Mouse (Mus musculus): ENCODE data around the gene Npas2. TPM values are rescaled to one million over a fixed set of nuclear protein-coding genes. Genes with fewer than 3 reads are reported as not detected.

The Npas2 gene
- total and polyA plus RNA-seq, 3 experiments, result not detected

DNA sequence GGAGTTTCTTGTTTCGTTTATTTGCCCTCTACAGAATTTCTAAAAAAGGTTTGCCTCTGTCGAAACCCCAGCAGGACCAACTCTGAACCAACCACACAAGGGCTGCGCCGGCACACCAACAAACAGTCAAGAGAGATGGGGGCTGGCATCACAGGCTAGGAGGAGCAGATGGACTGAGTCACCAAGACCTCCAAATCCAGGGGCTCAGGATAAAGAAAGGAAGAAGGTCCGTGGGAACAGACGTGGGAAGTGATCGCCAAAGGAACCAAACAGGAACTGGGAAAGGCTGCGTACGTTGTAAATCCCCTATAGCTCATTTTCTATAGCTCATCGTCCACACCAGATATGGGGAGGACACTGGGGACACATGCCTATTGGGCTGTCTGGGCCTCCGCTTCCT, 13.7 kb upstream of the Npas2 start:
- H3K4me1 ChIP-seq (ENCODE audit: control insufficient read depth in 1 of 2, insufficient read depth in 2 of 2, low read length in 2 of 2), result no peaks in the 10 kb centered on the region
- no peaks in the 10 kb centered on the region for H3K27me3 ChIP-seq (ENCODE audit: control insufficient read depth in 1 of 2, insufficient read depth in 2 of 2, low read length in 2 of 2)
- no peak for TF ChIP-seq SMC3 (IDR thresholded peaks at IDR 0.05; ENCODE audit: low read depth, low read length)
- no peak for TF ChIP-seq TAL1 (IDR thresholded peaks at IDR 0.05; ENCODE audit: low read length)
- TF ChIP-seq GABPA (IDR thresholded peaks at IDR 0.05; ENCODE audit: low read depth, low read length), result no peak
- no peak for TF ChIP-seq MAZ (IDR thresholded peaks at IDR 0.05; ENCODE audit: low read depth, low read length)
- no peak for TF ChIP-seq ZNF384 (IDR thresholded peaks at IDR 0.05; ENCODE audit: low read depth, low read length)
- TF ChIP-seq GATA1 (IDR thresholded peaks at IDR 0.05; ENCODE audit: low read depth, low read length), result no peak
- TF ChIP-seq RAD21 (IDR thresholded peaks at IDR 0.05; ENCODE audit: low read depth, low read length), result no peak
- no peak for TF ChIP-seq CHD1 (IDR thresholded peaks at IDR 0.05; ENCODE audit: low read depth, low read length)
- no peak for TF ChIP-seq ZKSCAN1 (IDR thresholded peaks at IDR 0.05; ENCODE audit: low read depth, low read length)
- no peak for TF ChIP-seq MYB (IDR thresholded peaks at IDR 0.05; ENCODE audit: low read depth, low read length)
- TF ChIP-seq USF2 (IDR thresholded peaks at IDR 0.05; ENCODE audit: borderline replicate concordance in 1 of 2, insufficient read depth in 1 of 2, low read depth in 1 of 2, low read length in 2 of 2), result no peak
- TF ChIP-seq SIN3A (IDR thresholded peaks at IDR 0.05; ENCODE audit: low read length), result no peak
- no peak for TF ChIP-seq MXI1 (IDR thresholded peaks at IDR 0.05; ENCODE audit: low read depth, low read length)
- TF ChIP-seq MYC (IDR thresholded peaks at IDR 0.05; ENCODE audit: low read depth, low read length), result no peak
- no peak for TF ChIP-seq USF1 (IDR thresholded peaks at IDR 0.05; ENCODE audit: low read depth, low read length)
- TF ChIP-seq KAT2A (conservative IDR thresholded peaks at IDR 0.05; ENCODE audit: low read depth, low read length), result no peak
- no peak overlapping the region for H3K27ac ChIP-seq (ENCODE audit: control insufficient read depth, low read depth, low read length)
- no peaks in the 10 kb centered on the region for H3K36me3 ChIP-seq (ENCODE audit: control insufficient read depth in 1 of 2, insufficient read depth in 2 of 2, low read length in 2 of 2)
- H3K9me3 ChIP-seq (replicated peaks; ENCODE audit: insufficient read depth, low read length), result no peaks in the 10 kb centered on the region
- no peaks in the 10 kb centered on the region for H3K79me2 ChIP-seq (ENCODE audit: control insufficient read depth, insufficient read depth, low read length, poor library complexity)
- H3K9ac ChIP-seq (ENCODE audit: control insufficient read depth, low read depth, low read length, poor library complexity, severe bottlenecking), result no peak overlapping the region
- H3K4me3 ChIP-seq (ENCODE audit: control insufficient read depth in 1 of 2, insufficient read depth in 1 of 2, low read depth in 2 of 2, low read length in 2 of 2), result no peak overlapping the region
- no peak for DNase-seq (ENCODE audit: low read depth, low spot score)

DNA sequence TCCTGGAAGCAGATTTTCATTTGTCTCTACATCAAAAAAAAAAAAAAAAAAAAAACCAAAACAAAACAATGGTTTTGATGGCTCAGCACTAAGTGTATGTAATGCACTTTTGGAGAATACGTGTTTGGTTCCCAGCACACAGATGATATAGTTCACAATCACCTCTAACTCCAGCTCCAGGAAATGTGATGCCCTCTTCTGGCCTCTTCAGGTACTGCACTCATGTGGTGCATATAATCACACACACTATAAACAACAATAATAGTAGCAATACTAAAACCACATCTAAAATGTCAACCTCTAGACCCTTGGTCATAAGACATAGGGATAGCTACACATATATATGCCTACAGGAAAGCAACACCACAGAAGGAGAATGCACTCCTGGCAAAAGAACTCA, 13.0 kb upstream of the Npas2 start:
- Histone ChIP-seq H3K79me2 (ENCODE audit: control insufficient read depth, insufficient read depth, low read length, poor library complexity) (no peaks in the 10 kb centered on the region), H3K36me3 (ENCODE audit: control insufficient read depth in 1 of 2, insufficient read depth in 2 of 2, low read length in 2 of 2) (no peaks in the 10 kb centered on the region), H3K4me3 (ENCODE audit: control insufficient read depth in 1 of 2, insufficient read depth in 1 of 2, low read depth in 2 of 2, low read length in 2 of 2) (no peak overlapping the region), H3K27ac (ENCODE audit: control insufficient read depth, low read depth, low read length) (no peak overlapping the region), H3K9me3 (replicated peaks; ENCODE audit: insufficient read depth, low read length) (no peaks in the 10 kb centered on the region), H3K27me3 (ENCODE audit: control insufficient read depth in 1 of 2, insufficient read depth in 2 of 2, low read length in 2 of 2) (no peaks in the 10 kb centered on the region), H3K4me1 (ENCODE audit: control insufficient read depth in 1 of 2, insufficient read depth in 2 of 2, low read length in 2 of 2) (no peaks in the 10 kb centered on the region), H3K9ac (ENCODE audit: control insufficient read depth, low read depth, low read length, poor library complexity, severe bottlenecking) (no peak overlapping the region)
- no peak for DNase-seq (ENCODE audit: low read depth, low spot score)
- TF ChIP-seq MYC (IDR thresholded peaks at IDR 0.05; ENCODE audit: low read depth, low read length) (no peak), CTCF (IDR thresholded peaks at IDR 0.05 in 2 of 3, conservative IDR thresholded peaks at IDR 0.05 in 1 of 3; ENCODE audit: control insufficient read depth in 1 of 3, insufficient read depth in 1 of 3, low read depth in 2 of 3, low read length in 3 of 3, poor library complexity in 1 of 3, severe bottlenecking in 1 of 3) (peak in 1 of 3 experiments; percentile 23; a peak in 3 of 6 replicates), HCFC1 (IDR thresholded peaks at IDR 0.05; ENCODE audit: low read depth, low read length) (no peak), TBP (IDR thresholded peaks at IDR 0.05; ENCODE audit: low read depth, low read length) (no peak), SMC3 (IDR thresholded peaks at IDR 0.05; ENCODE audit: low read depth, low read length) (no peak)

All from MEL (cell line).